Comparison of ENCODE assay signal across 9 mouse cellular contexts in the genomic region with DNA sequence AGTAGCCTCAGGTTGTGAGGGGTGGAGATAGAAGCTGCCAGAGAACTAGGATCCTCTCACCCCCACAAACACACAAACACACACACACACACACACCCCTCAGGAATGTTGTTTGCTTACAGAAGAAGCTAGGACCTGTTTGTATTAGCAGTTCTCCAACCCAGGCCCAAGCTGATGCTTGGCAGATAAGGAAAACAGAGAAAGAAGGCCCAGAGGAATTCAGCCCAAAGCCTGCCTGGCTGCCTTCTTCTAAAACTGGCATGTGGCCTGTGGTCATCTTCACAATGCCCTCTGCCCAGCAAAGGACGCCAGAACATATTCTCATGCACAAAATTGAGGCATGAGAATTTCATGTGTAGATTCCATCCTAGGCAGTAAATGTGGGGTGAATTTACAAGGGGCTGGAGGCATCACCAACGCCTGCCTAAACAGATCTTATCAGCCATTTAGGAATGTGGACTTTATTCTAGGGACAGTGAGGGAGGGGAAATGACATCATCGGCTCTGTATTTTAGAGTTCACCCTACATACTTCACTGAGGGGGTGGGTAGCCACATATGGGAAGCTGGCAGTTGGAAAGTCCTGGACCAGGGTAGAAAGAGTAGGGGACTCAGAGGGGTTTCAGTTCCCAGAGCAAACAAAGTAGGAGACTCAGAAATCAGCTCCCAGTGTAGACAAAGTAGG. TPM values are rescaled to one million over a fixed set of nuclear protein-coding genes. Genes with fewer than 3 reads are reported as not detected.
A peak's percentile ranks its signal among the peaks of the same experiment; 100 is the strongest.
DNase-seq lines count a peak whose midpoint lies in the region; ATAC-seq and TF ChIP-seq lines count a peak whose summit lies in the region.
"Had no signal": no experiment of that assay in that cellular context is flagged by ENCODE, and none has a peak within 500 bp of the region (broad histone marks: within the 10 kb centered on the region; RNA-seq: fewer than 3 reads in every experiment).

No protein-coding gene starts in this region.

- no peak for TF ChIP-seq EP300 in heart, postnatal 0 days (IDR thresholded peaks at IDR 0.05; ENCODE audit: low read depth)

- no peak overlapping the region for H3K4me3 ChIP-seq in forebrain, embryonic 13.5 days
- no peak overlapping the region for H3K4me3 ChIP-seq in forebrain, embryonic 16.5 days (replicated peaks; ENCODE audit: low read length)
- no peak overlapping the region for H3K4me3 ChIP-seq in lung, embryonic 14.5 days (ENCODE audit: low read depth, low read length)
- H3K4me3 ChIP-seq in heart, postnatal 0 days (ENCODE audit: low read depth, low read length), result no peak overlapping the region
- no peak overlapping the region for H3K4me3 ChIP-seq in macrophage (ENCODE audit: inconsistent target)
- no peak overlapping the region for H3K4me3 ChIP-seq in midbrain, embryonic 10.5 days

- no peaks in the 10 kb centered on the region for H3K9me3 ChIP-seq in forebrain, embryonic 13.5 days (replicated peaks)
- H3K9me3 ChIP-seq in forebrain, embryonic 16.5 days (ENCODE audit: control insufficient read depth, low read length), result no peaks in the 10 kb centered on the region
- H3K9me3 ChIP-seq in lung, embryonic 14.5 days (ENCODE audit: low read depth, low read length), result no peaks in the 10 kb centered on the region
- no peaks in the 10 kb centered on the region for H3K9me3 ChIP-seq in heart, postnatal 0 days (replicated peaks; ENCODE audit: control insufficient read depth, low read length)
- H3K9me3 ChIP-seq in midbrain, embryonic 10.5 days (replicated peaks), result no peaks in the 10 kb centered on the region

- peaks cover 100% of the 10 kb centered on the region for H3K79me2 ChIP-seq in macrophage (ENCODE audit: inconsistent target)

- H3K4me1 ChIP-seq in forebrain, embryonic 13.5 days, result peaks cover 46% of the 10 kb centered on the region
- H3K4me1 ChIP-seq in forebrain, embryonic 16.5 days (replicated peaks; ENCODE audit: control insufficient read depth, insufficient read depth, low read length), result peaks cover 30% of the 10 kb centered on the region
- H3K4me1 ChIP-seq in lung, embryonic 14.5 days (ENCODE audit: insufficient read depth), result peaks cover 67% of the 10 kb centered on the region
- peaks cover 85% of the 10 kb centered on the region for H3K4me1 ChIP-seq in heart, postnatal 0 days (ENCODE audit: control insufficient read depth, insufficient read depth)
- H3K4me1 ChIP-seq in midbrain, embryonic 10.5 days, result peaks cover 66% of the 10 kb centered on the region

- no peak overlapping the region for H3K9ac ChIP-seq in forebrain, embryonic 13.5 days
- H3K9ac ChIP-seq in forebrain, embryonic 16.5 days (replicated peaks; ENCODE audit: low read depth, low read length), result no peak overlapping the region
- no peak overlapping the region for H3K9ac ChIP-seq in lung, embryonic 14.5 days
- H3K9ac ChIP-seq in heart, postnatal 0 days (replicated peaks; ENCODE audit: low read depth, low read length), result 0 out of 2 replicates have a peak overlapping the region, but pooled peaks have one; percentile 20

- no peaks in the 10 kb centered on the region for H3K27me3 ChIP-seq in forebrain, embryonic 13.5 days
- no peaks in the 10 kb centered on the region for H3K27me3 ChIP-seq in forebrain, embryonic 16.5 days (replicated peaks; ENCODE audit: control insufficient read depth, insufficient read depth, low read length)
- H3K27me3 ChIP-seq in lung, embryonic 14.5 days (ENCODE audit: insufficient read depth, low read length), result no peaks in the 10 kb centered on the region
- H3K27me3 ChIP-seq in heart, postnatal 0 days (ENCODE audit: control insufficient read depth, insufficient read depth, low read length), result no peaks in the 10 kb centered on the region
- no peaks in the 10 kb centered on the region for H3K27me3 ChIP-seq in midbrain, embryonic 10.5 days (ENCODE audit: low read depth, poor library complexity, severe bottlenecking)

- WGBS in forebrain, embryonic 13.5 days, result 79% methylated on average over 3 of the region's 3 CpGs
- WGBS in forebrain, embryonic 16.5 days, result 64% methylated on average over 3 of the region's 3 CpGs
- WGBS in lung, embryonic 14.5 days, result 6% methylated on average over 3 of the region's 3 CpGs
- 7% methylated on average over 3 of the region's 3 CpGs for WGBS in heart, postnatal 0 days
- WGBS in macrophage (ENCODE audit: missing documents), result 35% methylated on average over 3 of the region's 3 CpGs
- WGBS in midbrain, embryonic 10.5 days, result 72% methylated on average over 3 of the region's 3 CpGs

- TF ChIP-seq CTCF in lung, embryonic 14.5 days (IDR thresholded peaks at IDR 0.05; ENCODE audit: low read depth), result no peak
- TF ChIP-seq CTCF in heart, postnatal 0 days (IDR thresholded peaks at IDR 0.05; ENCODE audit: low read depth), result no peak

- no peak overlapping the region for H3K4me2 ChIP-seq in forebrain, embryonic 13.5 days
- no peak overlapping the region for H3K4me2 ChIP-seq in forebrain, embryonic 16.5 days (ENCODE audit: low read length)
- H3K4me2 ChIP-seq in lung, embryonic 14.5 days, result peak overlapping the region; percentile 19; the same call in 1 of the 2 replicates
- H3K4me2 ChIP-seq in heart, postnatal 0 days (ENCODE audit: low read depth, low read length), result peak overlapping the region; percentile 2; the same call in 1 of the 2 replicates
- H3K4me2 ChIP-seq: midbrain, embryonic 11.5 days had no signal

- peak; percentile 79 for DNase-seq in lung, embryonic 14.5 days
- no peak for DNase-seq in lung, postnatal 14 days
- no peak for DNase-seq in heart, postnatal 0 days (ENCODE audit: low spot score)
- DNase-seq in midbrain, embryonic 10.5 days (ENCODE audit: low spot score), result no peak
- DNase-seq in c-Kit-positive CD71-positive TER-119-positive erythroid progenitor cells, embryonic 14.5 days (ENCODE audit: low spot score), result no peak

- H3K27ac ChIP-seq in forebrain, embryonic 13.5 days, result 0 out of 2 replicates have a peak overlapping the region, but pooled peaks have one; percentile 27
- H3K27ac ChIP-seq in forebrain, embryonic 16.5 days (ENCODE audit: low read length), result no peak overlapping the region
- H3K27ac ChIP-seq in lung, embryonic 14.5 days (ENCODE audit: low read depth), result peak overlapping the region; percentile 75
- H3K27ac ChIP-seq in heart, postnatal 0 days (ENCODE audit: low read depth), result peak overlapping the region; percentile 81
- H3K27ac ChIP-seq in macrophage, result peak overlapping the region; percentile 5; the same call in 1 of the 2 replicates
- no peak overlapping the region; the same call in 1 of the 2 replicates for H3K27ac ChIP-seq in midbrain, embryonic 10.5 days (replicated peaks)

- H3K36me3 ChIP-seq in forebrain, embryonic 13.5 days (ENCODE audit: poor library complexity, severe bottlenecking), result no peaks in the 10 kb centered on the region
- H3K36me3 ChIP-seq in forebrain, embryonic 16.5 days (ENCODE audit: control insufficient read depth, insufficient read depth), result no peaks in the 10 kb centered on the region
- peaks cover 18% of the 10 kb centered on the region for H3K36me3 ChIP-seq in lung, embryonic 14.5 days (ENCODE audit: insufficient read depth)
- no peaks in the 10 kb centered on the region for H3K36me3 ChIP-seq in heart, postnatal 0 days (replicated peaks; ENCODE audit: control insufficient read depth, insufficient read depth, low read length)
- H3K36me3 ChIP-seq in macrophage (ENCODE audit: inconsistent target), result no peaks in the 10 kb centered on the region
- no peaks in the 10 kb centered on the region for H3K36me3 ChIP-seq in midbrain, embryonic 10.5 days

- no peak for ATAC-seq in forebrain, embryonic 13.5 days
- ATAC-seq in forebrain, embryonic 16.5 days, result no peak
- no peak for ATAC-seq in lung, embryonic 14.5 days (ENCODE audit: insufficient read depth)
- ATAC-seq in heart, postnatal 0 days (ENCODE audit: insufficient read depth, low read depth), result no peak

RNA-seq across cellular contexts. Expression of a gene that starts 21.4 kb away (rescaled TPM):
- 13.4 and 14.4 TPM in 2 replicates for polyA plus RNA-seq in forebrain, embryonic 13.5 days (2015; fragmentation: Nextera tagmentation; extraction: Ambion mirVana)
- 12.2 and 13.6 TPM in 2 replicates for polyA plus RNA-seq in forebrain, embryonic 16.5 days (2015; fragmentation: Nextera tagmentation; extraction: Ambion mirVana)
- polyA plus RNA-seq in lung, embryonic 14.5 days (2014; fragmentation: Nextera tagmentation; extraction: Ambion mirVana), result 86.6 and 87.5 TPM in 2 replicates
- 62.0 and 63.6 TPM in 2 replicates for total RNA-seq in heart, postnatal 0 days (2014; rRNA removed; ENCODE audit: low replicate concordance)
- 15.7 and 17.5 TPM in 2 replicates for polyA plus RNA-seq in heart, postnatal 0 days (2015; fragmentation: Nextera tagmentation; extraction: Ambion mirVana)
- 100 to 1,000 TPM; 116 to 655 (median 298) TPM for total RNA-seq in macrophage (2018; cell fraction: chromatin; rRNA removed)
- total RNA-seq in macrophage (2018; cell fraction: cytosol; rRNA removed), result 100 to 1,000 TPM; 130 to 278 (median 207) TPM
- total RNA-seq in macrophage (2018; cell fraction: nucleus; rRNA removed), result 100 to 1,000 TPM; 203 to 600 (median 357) TPM
- polyA plus RNA-seq in macrophage (2018), result 130 to 219 TPM (median 188 TPM) in 3 replicates
- 29.0 and 29.4 TPM in 2 replicates for polyA plus RNA-seq in midbrain, embryonic 10.5 days (2016; fragmentation: Nextera tagmentation; extraction: Ambion mirVana)

Comparison
In these comparisons a context has a peak if more than half of its experiments do, and no peak if none do; other contexts are left out.
1. H3K27ac ChIP-seq: peak in forebrain, embryonic 13.5 days (single experiment), lung, embryonic 14.5 days (single experiment), heart, postnatal 0 days (single experiment) and macrophage (single experiment); none in forebrain, embryonic 16.5 days (single experiment) and midbrain, embryonic 10.5 days (single experiment).
2. H3K4me2 ChIP-seq: peak in lung, embryonic 14.5 days (single experiment) and heart, postnatal 0 days (single experiment); none in forebrain, embryonic 13.5 days (single experiment) and forebrain, embryonic 16.5 days (single experiment).